Comparison of ENCODE assay signal across 8 mouse cellular contexts in the genomic region with DNA sequence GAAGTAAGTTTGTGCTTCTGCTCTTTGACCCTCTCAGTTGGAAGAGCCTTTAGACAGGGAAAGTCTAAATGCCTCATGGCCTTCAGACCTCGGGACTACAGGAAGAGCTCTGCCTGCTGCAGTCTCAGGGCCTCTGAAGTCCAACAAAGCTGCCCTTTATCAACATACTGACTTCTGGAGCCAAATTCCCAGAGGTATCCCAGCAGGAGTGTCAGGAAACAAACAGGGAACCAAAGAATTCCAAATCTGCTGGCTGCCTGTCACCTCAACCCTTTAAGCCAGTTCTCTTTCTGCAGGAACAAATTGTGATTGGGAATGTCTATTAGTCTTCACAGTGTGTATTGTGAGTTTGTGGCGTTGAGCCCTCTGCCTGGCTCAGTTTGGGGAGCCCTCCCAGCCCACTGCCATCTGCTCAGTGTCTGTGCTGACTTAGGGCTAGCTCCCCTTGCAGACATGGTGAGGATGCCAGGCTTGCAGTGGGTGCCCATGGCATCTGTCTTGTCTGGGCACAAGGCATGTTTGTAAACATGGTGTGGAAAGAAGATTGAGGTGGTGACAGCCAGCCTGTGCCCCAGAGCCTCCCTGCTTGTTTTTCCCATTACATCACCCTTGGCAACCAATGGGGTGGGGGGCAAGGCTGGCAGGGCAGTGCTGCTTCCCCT.
A peak's percentile ranks its signal among the peaks of the same experiment; 100 is the strongest.
DNase-seq lines count a peak whose midpoint lies in the region; ATAC-seq and TF ChIP-seq lines count a peak whose summit lies in the region.

No protein-coding gene starts in this region.

- intact Hi-C loops in left cerebral cortex, postnatal 14 days (cut with DNase I): no loop called here

- 17% methylated on average over 2 of the region's 2 CpGs for WGBS in stomach, embryonic 15.5 days
- 20% methylated on average over 2 of the region's 2 CpGs for WGBS in stomach, postnatal 0 days
- WGBS in midbrain, embryonic 13.5 days: 21% methylated on average over 2 of the region's 2 CpGs

- no peak overlapping the region for H3K4me2 ChIP-seq in stomach, embryonic 15.5 days
- H3K4me2 ChIP-seq in stomach, postnatal 0 days (replicated peaks; ENCODE audit: low read depth): no peak overlapping the region
- no peak overlapping the region for H3K4me2 ChIP-seq in midbrain, embryonic 13.5 days (replicated peaks)

- H3K9ac ChIP-seq in stomach, embryonic 15.5 days: no peak overlapping the region
- H3K9ac ChIP-seq in stomach, postnatal 0 days (ENCODE audit: low read length): no peak overlapping the region
- no peak overlapping the region for H3K9ac ChIP-seq in midbrain, embryonic 13.5 days (replicated peaks)

- TF ChIP-seq EP300 in stomach, postnatal 0 days (optimal IDR thresholded peaks at IDR 0.05): no peak

- ATAC-seq in stomach, embryonic 15.5 days (ENCODE audit: insufficient read depth, low FRiP score, low read depth): no peak
- no peak for ATAC-seq in stomach, postnatal 0 days (ENCODE audit: low FRiP score, low TSS enrichment)
- peak; percentile 77 for ATAC-seq in midbrain, embryonic 13.5 days

- no peaks in the 10 kb centered on the region for H3K4me1 ChIP-seq in stomach, embryonic 15.5 days
- H3K4me1 ChIP-seq in stomach, postnatal 0 days (replicated peaks; ENCODE audit: control insufficient read depth, insufficient read depth): no peaks in the 10 kb centered on the region
- H3K4me1 ChIP-seq in midbrain, embryonic 13.5 days (replicated peaks): peaks cover 10% of the 10 kb centered on the region

- H3K27ac ChIP-seq in stomach, embryonic 15.5 days: peak overlapping the region; percentile 36; the same call in 1 of the 2 replicates
- H3K27ac ChIP-seq in stomach, postnatal 0 days (replicated peaks): no peak overlapping the region
- H3K27ac ChIP-seq in midbrain, embryonic 13.5 days: peak overlapping the region; percentile 44; the same call in 1 of the 2 replicates

- H3K4me3 ChIP-seq in stomach, embryonic 15.5 days (replicated peaks): no peak overlapping the region
- no peak overlapping the region for H3K4me3 ChIP-seq in stomach, postnatal 0 days (ENCODE audit: low read depth, low read length)
- no peak overlapping the region for H3K4me3 ChIP-seq in midbrain, embryonic 13.5 days (replicated peaks)

- no peaks in the 10 kb centered on the region for H3K9me3 ChIP-seq in stomach, embryonic 15.5 days
- H3K9me3 ChIP-seq in stomach, postnatal 0 days (ENCODE audit: control insufficient read depth, low read length): no peaks in the 10 kb centered on the region
- H3K9me3 ChIP-seq in midbrain, embryonic 13.5 days: no peaks in the 10 kb centered on the region

- DNase-seq in adrenal gland, adult 2 months: peak; percentile 16
- DNase-seq in adrenal gland, postnatal 25 days: no peak
- DNase-seq in stomach, postnatal 0 days (ENCODE audit: low spot score): no peak
- peak; percentile 5 to 48 for DNase-seq in layer of hippocampus, adult 18-20 months (ENCODE audit: low spot score in 2 of 2)
- no peak for DNase-seq in left cerebral cortex, postnatal 14 days (ENCODE audit: low spot score in 2 of 2)
- no peak for DNase-seq in testis, postnatal 10 days (ENCODE audit: low spot score)

- H3K27me3 ChIP-seq in stomach, embryonic 15.5 days (replicated peaks): no peaks in the 10 kb centered on the region
- no peaks in the 10 kb centered on the region for H3K27me3 ChIP-seq in stomach, postnatal 0 days (ENCODE audit: control insufficient read depth, insufficient read depth, low read length)
- no peaks in the 10 kb centered on the region for H3K27me3 ChIP-seq in midbrain, embryonic 13.5 days

- no peak for TF ChIP-seq CTCF in stomach, postnatal 0 days (IDR thresholded peaks at IDR 0.05; ENCODE audit: low read depth)

- H3K36me3 ChIP-seq in stomach, embryonic 15.5 days: no peaks in the 10 kb centered on the region
- no peaks in the 10 kb centered on the region for H3K36me3 ChIP-seq in stomach, postnatal 0 days (ENCODE audit: control insufficient read depth, insufficient read depth, low read length)
- H3K36me3 ChIP-seq in midbrain, embryonic 13.5 days: no peaks in the 10 kb centered on the region

Comparison
In these comparisons a context has a peak if more than half of its experiments do, and no peak if none do; other contexts are left out.
1. DNase-seq: peak in adrenal gland, adult 2 months (single experiment) and layer of hippocampus, adult 18-20 months (2 of 2); none in adrenal gland, postnatal 25 days (single experiment), stomach, postnatal 0 days (single experiment), left cerebral cortex, postnatal 14 days (0 of 2) and testis, postnatal 10 days (single experiment).